Mouse (Mus musculus) bone marrow macrophage, adult 2 months (primary cell): Measurements from ENCODE around the gene Snap25. TPM values are rescaled to one million over a fixed set of nuclear protein-coding genes. Genes with fewer than 3 reads are reported as not detected.
A peak's percentile ranks its signal among the peaks of the same experiment; 100 is the strongest.

ENCODE experiments used
- H3K27ac ChIP-seq: 2 replicates; pipeline ENCODE4 v1.5.1; 2012; ENCODE audit warnings: low read depth, low read length; ENCODE audit not compliant: insufficient read depth
- H3K4me1 ChIP-seq: 2 replicates; pipeline ENCODE4 v1.6.1; 2012; ENCODE audit warnings: low read length; ENCODE audit not compliant: control insufficient read depth, insufficient read depth
- H3K4me3 ChIP-seq: 2 replicates; pipeline ENCODE4 v1.5.1; 2012; ENCODE audit warnings: mild to moderate bottlenecking, low read length, moderate library complexity; ENCODE audit not compliant: insufficient read depth
- CTCF ChIP-seq: IDR thresholded peaks from 2 replicates; pipeline ENCODE4 v1.5.1; 2012; ENCODE audit warnings: low read depth, mild to moderate bottlenecking, low read length, moderate library complexity
- POLR2A ChIP-seq: IDR thresholded peaks from 2 replicates; pipeline ENCODE4 v1.6.1; 2012; ENCODE audit warnings: mild to moderate bottlenecking, low read depth, low read length, borderline replicate concordance
- polyA plus RNA-seq: library from polyadenylated mRNA; stranded (reverse); fragments of >200 nt; gene quantifications from 2 replicates; pipeline ENCODE4 v1.2.4, GENCODE M21; 2012; ENCODE audit not compliant: missing spikeins, insufficient read depth, insufficient read length

Snap25 gene
- polyA plus RNA-seq, 1 experiment, result not detected

GRCm38 (mm10) chr2:136711746-136712440 lies 1.4 kb upstream of the Snap25 start:
- H3K27ac ChIP-seq, result no peak overlapping the region
- H3K4me3 ChIP-seq, result no peak overlapping the region
- no peak for TF ChIP-seq POLR2A
- TF ChIP-seq CTCF, result no peak
- H3K4me1 ChIP-seq, result no peaks in the 10 kb centered on the region

- TF ChIP-seq POLR2A (no peak), CTCF (no peak)
- Histone ChIP-seq H3K4me1 (no peaks in the 10 kb centered on the region), H3K4me3 (no peak overlapping the region), H3K27ac (no peak overlapping the region)
Observed at GRCm38 (mm10) chr2:136712441-136713015, 725 bp upstream of the Snap25 start.

DNA sequence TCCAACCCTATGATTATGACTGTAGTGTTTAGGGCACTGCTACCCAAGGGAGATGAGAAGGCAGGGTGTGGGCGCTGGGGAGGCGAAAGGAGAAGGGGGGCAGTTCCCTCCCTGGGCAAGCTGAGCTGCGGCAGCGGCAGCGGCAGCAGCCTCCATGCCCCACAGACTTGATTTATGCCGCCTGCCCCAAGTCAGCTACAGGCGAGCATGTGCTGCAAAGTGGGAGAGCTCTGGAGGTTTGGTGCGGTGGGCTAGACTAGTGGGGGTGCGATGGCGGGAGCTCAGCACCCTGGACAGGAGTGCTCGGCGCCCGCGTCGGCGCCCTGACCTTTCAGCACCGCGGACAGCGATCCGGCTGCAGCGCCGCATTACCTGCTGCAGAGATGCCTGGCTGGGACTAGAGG lies 757 bp downstream of the Snap25 start:
- H3K4me1 ChIP-seq, result no peaks in the 10 kb centered on the region
- no peak for TF ChIP-seq CTCF
- no peak for TF ChIP-seq POLR2A

GRCm38 (mm10) chr2:136715531-136715930 lies 2.3 kb downstream of the Snap25 start:
- Histone ChIP-seq H3K4me1 (no peaks in the 10 kb centered on the region), H3K27ac (no peak overlapping the region), H3K4me3 (no peak overlapping the region)
- no peak for TF ChIP-seq POLR2A

More for the DNA sequence above, 757 bp downstream of the Snap25 start:
- Histone ChIP-seq H3K27ac (no peak overlapping the region), H3K4me3 (no peak overlapping the region)

- Histone ChIP-seq H3K4me3 (no peak overlapping the region), H3K27ac (no peak overlapping the region), H3K4me1 (no peaks in the 10 kb centered on the region)
- TF ChIP-seq CTCF (no peak), POLR2A (no peak)
Observed at GRCm38 (mm10) chr2:136716400-136716799, 3.1 kb downstream of the Snap25 start.

- no peak overlapping the region for H3K27ac ChIP-seq
- TF ChIP-seq POLR2A (no peak), CTCF (peak; percentile 25; the same call in 1 of the 2 replicates)
- H3K4me1 ChIP-seq, result no peaks in the 10 kb centered on the region
- no peak overlapping the region for H3K4me3 ChIP-seq
Observed at GRCm38 (mm10) chr2:136720235-136720634, 7.0 kb downstream of the Snap25 start.

- Histone ChIP-seq H3K4me1 (no peaks in the 10 kb centered on the region), H3K27ac (no peak overlapping the region), H3K4me3 (no peak overlapping the region)
- TF ChIP-seq POLR2A, result no peak
- TF ChIP-seq CTCF, result no peak
Observed at GRCm38 (mm10) chr2:136738260-136738659, 25.0 kb downstream of the Snap25 start.

GRCm38 (mm10) chr2:136742230-136742629 lies 29.0 kb downstream of the Snap25 start:
- Histone ChIP-seq H3K4me1 (no peaks in the 10 kb centered on the region), H3K27ac (no peak overlapping the region), H3K4me3 (no peak overlapping the region)
- no peak for TF ChIP-seq CTCF
- no peak for TF ChIP-seq POLR2A

GRCm38 (mm10) chr2:136744683-136745326 lies 31.6 kb downstream of the Snap25 start:
- Histone ChIP-seq H3K27ac (no peak overlapping the region), H3K4me3 (no peak overlapping the region), H3K4me1 (no peaks in the 10 kb centered on the region)
- TF ChIP-seq CTCF (no peak), POLR2A (no peak)
